Mouse (Mus musculus) myocyte (in vitro differentiated cells): ENCODE results near the gene Trpv2. TPM values are rescaled to one million over a fixed set of nuclear protein-coding genes. Genes with fewer than 3 reads are reported as not detected.
A peak's percentile ranks its signal among the peaks of the same experiment; 100 is the strongest.

Experiments
- H3K27me3 ChIP-seq: one replicate; pipeline ENCODE4 v1.6.1; 2011; ENCODE audit not compliant: control insufficient read depth, insufficient read depth, insufficient read length
- H3K36me3 ChIP-seq: one replicate; pipeline ENCODE4 v1.6.1; 2011; ENCODE audit not compliant: control insufficient read depth, insufficient read depth
- H3K4me2 ChIP-seq: one replicate; pipeline ENCODE4 v1.6.1; 2011; ENCODE audit warnings: low read depth, control low read depth
- H3K4me3 ChIP-seq: one replicate; pipeline ENCODE4 v1.5.1; 2011; ENCODE audit warnings: mild to moderate bottlenecking, control low read depth, moderate library complexity
- H3K79me2 ChIP-seq: one replicate; pipeline ENCODE4 v1.6.1; 2011; ENCODE audit not compliant: control insufficient read depth, insufficient read depth
- H3ac ChIP-seq: one replicate; pipeline ENCODE4 v1.6.1; 2011; ENCODE audit not compliant: control insufficient read depth, insufficient read length
- CEBPB ChIP-seq: IDR thresholded peaks from 2 replicates; pipeline ENCODE4 v1.6.1; 2011; ENCODE audit warnings: mild to moderate bottlenecking, moderate library complexity; ENCODE audit not compliant: poor library complexity, insufficient read depth, severe bottlenecking
- E2F4 ChIP-seq: IDR thresholded peaks from one replicate; pipeline ENCODE4 v1.6.1; 2011; ENCODE audit warnings: mild to moderate bottlenecking, control low read depth, moderate library complexity; ENCODE audit not compliant: insufficient read depth
- MAX ChIP-seq: IDR thresholded peaks from one replicate; pipeline ENCODE4 v1.6.1; 2011; ENCODE audit warnings: low read depth, mild to moderate bottlenecking, control low read depth
- MYOD1 ChIP-seq, 3 experiments: IDR thresholded peaks; one replicate each; pipeline ENCODE4 v1.6.1; 2011; ENCODE audit warnings: control low read depth in 2 of 3, low read depth in 2 of 3, mild to moderate bottlenecking in 2 of 3, moderate library complexity in 1 of 3; ENCODE audit not compliant: insufficient read length in 2 of 3, control insufficient read depth in 1 of 3
- MYOG ChIP-seq, 3 experiments: IDR thresholded peaks; one replicate each; pipeline ENCODE4 v1.6.1; 2011; ENCODE audit warnings: control low read depth in 2 of 3, low read depth in 2 of 3, mild to moderate bottlenecking in 2 of 3; ENCODE audit not compliant: insufficient read length in 2 of 3, control insufficient read depth in 1 of 3, insufficient read depth in 1 of 3
- POLR2A ChIP-seq: IDR thresholded peaks from one replicate; pipeline ENCODE4 v1.6.1; 2011; ENCODE audit warnings: low read depth, mild to moderate bottlenecking, control low read depth, moderate library complexity; ENCODE audit not compliant: insufficient read length
- POLR2AphosphoS2 ChIP-seq: IDR thresholded peaks from one replicate; pipeline ENCODE4 v1.6.1; 2011; ENCODE audit warnings: low read depth, control low read depth; ENCODE audit not compliant: insufficient read length
- REST ChIP-seq: IDR thresholded peaks from one replicate; pipeline ENCODE4 v1.6.1; 2011; ENCODE audit warnings: mild to moderate bottlenecking, control low read depth, moderate library complexity; ENCODE audit not compliant: insufficient read depth, insufficient read length
- SRF ChIP-seq: IDR thresholded peaks from one replicate; pipeline ENCODE4 v1.6.1; 2011; ENCODE audit warnings: low read depth; ENCODE audit not compliant: control insufficient read depth, insufficient read length
- TCF12 ChIP-seq: IDR thresholded peaks from one replicate; pipeline ENCODE4 v1.6.1; 2011; ENCODE audit warnings: mild to moderate bottlenecking, control low read depth; ENCODE audit not compliant: poor library complexity, insufficient read depth, severe bottlenecking
- TCF3 ChIP-seq: IDR thresholded peaks from one replicate; pipeline ENCODE4 v1.6.1; 2011; ENCODE audit warnings: low read depth, control low read depth; ENCODE audit not compliant: insufficient read length
- USF1 ChIP-seq: IDR thresholded peaks from one replicate; pipeline ENCODE4 v1.6.1; 2011; ENCODE audit warnings: low read depth, mild to moderate bottlenecking, control low read depth, moderate library complexity
- polyA plus RNA-seq: library from polyadenylated mRNA; unstranded; fragments of >200 nt; fragmentation: generic; extraction: Trizol; gene quantifications from one replicate; pipeline ENCODE4 v1.2.1, GENCODE M21; 2012; ENCODE audit warnings: missing spikeins

Gene Trpv2
- polyA plus RNA-seq, 1 experiment: 5.4 TPM

DNA sequence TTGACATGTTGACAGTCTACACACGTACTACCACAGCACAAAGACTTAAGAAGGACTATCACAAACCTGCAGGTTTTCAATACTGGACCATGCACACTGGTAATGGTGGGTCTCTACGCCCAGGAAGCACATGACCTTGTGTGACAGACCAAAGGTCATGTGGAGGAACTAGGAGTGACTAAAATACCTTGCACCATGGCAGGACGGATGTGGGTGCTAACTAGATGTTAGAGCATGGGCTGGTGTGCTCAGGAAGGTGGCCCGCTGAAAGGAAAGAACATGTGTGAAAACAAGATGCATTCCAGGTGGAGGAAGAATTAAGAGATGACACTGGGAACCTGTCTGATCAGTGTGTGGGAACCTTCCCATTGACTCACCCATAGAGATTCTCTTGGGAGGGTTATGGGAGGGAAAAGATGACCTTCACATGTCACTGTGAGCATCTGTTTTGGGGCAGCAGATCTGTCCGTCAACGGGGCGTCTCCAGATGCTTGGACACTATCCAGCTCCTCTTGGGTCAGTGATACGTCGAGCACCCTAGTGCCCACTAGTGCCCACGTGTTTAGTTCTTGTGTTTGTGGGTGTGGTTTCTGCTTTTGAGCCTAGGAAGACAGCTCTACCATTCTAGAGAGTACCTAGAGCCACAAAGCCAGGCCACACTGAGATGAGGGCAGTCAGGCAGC is 69.5 kb downstream of the Trpv2 start:
- TF ChIP-seq USF1 (no peak), MYOD1 (IDR thresholded peaks at IDR 0.05; ENCODE audit: control insufficient read depth in 1 of 3, insufficient read length in 2 of 3, low read depth in 2 of 3) (peak in 1 of 3 experiments; percentile 11)
- Histone ChIP-seq H3K79me2 (peaks cover 17% of the 10 kb centered on the region), H3K27me3 (no peaks in the 10 kb centered on the region), H3K4me3 (no peak overlapping the region), H3K36me3 (no peaks in the 10 kb centered on the region), H3ac (no peak overlapping the region), H3K4me2 (no peak overlapping the region)

DNA sequence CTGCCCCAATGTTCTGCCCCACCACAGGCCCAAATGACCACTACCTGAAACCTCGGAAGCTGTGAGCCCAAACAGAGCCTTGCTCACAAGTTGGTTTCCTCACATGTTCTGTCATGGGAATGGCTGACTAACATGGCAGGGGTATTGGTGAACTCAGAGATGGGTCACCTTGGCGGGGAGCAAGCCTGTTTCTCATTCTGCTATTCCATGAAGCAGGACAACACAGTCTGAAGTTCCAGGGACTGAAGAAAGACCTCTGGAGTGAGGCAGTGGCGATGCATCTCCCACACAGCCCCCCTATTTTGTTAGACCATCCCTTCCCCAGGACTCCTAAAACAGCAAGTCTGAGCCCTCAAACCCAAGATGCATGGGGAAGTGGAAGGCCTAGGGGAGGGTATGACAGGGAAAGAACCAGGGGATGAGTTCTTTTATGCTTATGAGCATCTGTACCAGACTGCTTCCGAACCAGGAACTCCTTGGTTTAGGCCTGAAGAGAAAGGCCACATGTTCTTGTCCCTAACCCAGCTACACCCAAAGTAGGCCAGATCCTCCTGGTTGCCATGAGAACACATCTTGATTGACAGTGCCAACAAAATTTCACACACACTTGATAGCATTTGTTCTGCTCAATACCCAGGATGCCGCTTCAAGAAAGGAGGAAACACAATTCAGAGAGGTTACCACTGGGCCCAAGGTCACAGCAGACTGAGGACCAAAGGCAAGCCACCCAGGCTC is 70.5 kb downstream of the Trpv2 start:
- Histone ChIP-seq H3K36me3 (no peaks in the 10 kb centered on the region), H3K27me3 (no peaks in the 10 kb centered on the region), H3ac (no peak overlapping the region), H3K79me2 (peaks cover 13% of the 10 kb centered on the region), H3K4me2 (peak overlapping the region; percentile 16), H3K4me3 (no peak overlapping the region)
- TF ChIP-seq REST (no peak), POLR2A (no peak), POLR2AphosphoS2 (no peak), MYOG (IDR thresholded peaks at IDR 0.05; ENCODE audit: control insufficient read depth in 1 of 3, insufficient read depth in 1 of 3, insufficient read length in 2 of 3, low read depth in 2 of 3) (no peak)

- Histone ChIP-seq H3ac (no peak overlapping the region), H3K4me3 (no peak overlapping the region), H3K4me2 (peak overlapping the region; percentile 73), H3K79me2 (peaks cover 13% of the 10 kb centered on the region), H3K36me3 (no peaks in the 10 kb centered on the region), H3K27me3 (no peaks in the 10 kb centered on the region)
- TF ChIP-seq USF1: no peak
- TF ChIP-seq CEBPB: no peak
- no peak for TF ChIP-seq SRF
- no peak for TF ChIP-seq E2F4
- no peak for TF ChIP-seq TCF3
- no peak for TF ChIP-seq POLR2AphosphoS2
- TF ChIP-seq REST: no peak
- no peak for TF ChIP-seq POLR2A
- TF ChIP-seq MYOG (IDR thresholded peaks at IDR 0.05; ENCODE audit: control insufficient read depth in 1 of 3, insufficient read depth in 1 of 3, insufficient read length in 2 of 3, low read depth in 2 of 3): no peak
- TF ChIP-seq TCF12: no peak
Observed at GRCm38 (mm10) chr11:62645337-62645675, 71.0 kb downstream of the Trpv2 start.

- Histone ChIP-seq H3K36me3 (no peaks in the 10 kb centered on the region), H3K4me3 (peak overlapping the region; percentile 27), H3K4me2 (peak overlapping the region; percentile 73), H3ac (no peak overlapping the region), H3K27me3 (no peaks in the 10 kb centered on the region), H3K79me2 (peaks cover 13% of the 10 kb centered on the region)
- peak in 1 of 3 experiments; percentile 45 for TF ChIP-seq MYOG (IDR thresholded peaks at IDR 0.05; ENCODE audit: control insufficient read depth in 1 of 3, insufficient read depth in 1 of 3, insufficient read length in 2 of 3, low read depth in 2 of 3)
- TF ChIP-seq TCF12: peak; percentile 18
- no peak for TF ChIP-seq E2F4
- TF ChIP-seq MYOD1 (IDR thresholded peaks at IDR 0.05; ENCODE audit: control insufficient read depth in 1 of 3, insufficient read length in 2 of 3, low read depth in 2 of 3): peak in 2 of 3 experiments; percentile 17 to 24
Observed at GRCm38 (mm10) chr11:62645732-62646494, 71.6 kb downstream of the Trpv2 start.

GRCm38 (mm10) chr11:62646495-62646843 is 72.2 kb downstream of the Trpv2 start:
- H3K4me3 ChIP-seq: peak overlapping the region; percentile 27

More at GRCm38 (mm10) chr11:62646495-62646843, 72.2 kb downstream of the Trpv2 start:
- no peaks in the 10 kb centered on the region for H3K27me3 ChIP-seq
- no peaks in the 10 kb centered on the region for H3K36me3 ChIP-seq
- no peak for TF ChIP-seq MYOG (IDR thresholded peaks at IDR 0.05; ENCODE audit: control insufficient read depth in 1 of 3, insufficient read depth in 1 of 3, insufficient read length in 2 of 3, low read depth in 2 of 3)
- no peak for TF ChIP-seq TCF12
- TF ChIP-seq E2F4: no peak
- TF ChIP-seq SRF: no peak
- TF ChIP-seq POLR2AphosphoS2: no peak
- TF ChIP-seq MAX: no peak
- no peak for TF ChIP-seq TCF3
- TF ChIP-seq CEBPB: no peak
- TF ChIP-seq MYOD1 (IDR thresholded peaks at IDR 0.05; ENCODE audit: control insufficient read depth in 1 of 3, insufficient read length in 2 of 3, low read depth in 2 of 3): no peak
- TF ChIP-seq POLR2A: no peak
- TF ChIP-seq REST: no peak
- TF ChIP-seq USF1: no peak
- H3ac ChIP-seq: no peak overlapping the region
- peaks cover 13% of the 10 kb centered on the region for H3K79me2 ChIP-seq
- H3K4me2 ChIP-seq: peak overlapping the region; percentile 73
